Mouse (Mus musculus) midbrain, embryonic 11.5 days (tissue): ENCODE results near the gene Ptpn6. TPM values are rescaled to one million over a fixed set of nuclear protein-coding genes. Genes with fewer than 3 reads are reported as not detected.

Experiments used
- ATAC-seq: fragments of 200-750 bp; cut with Nextera tagmentation; 2 replicates; pipeline ENCODE4 v1.8.0; 2017; ENCODE audit warnings: moderate TSS enrichment, moderate library complexity; ENCODE audit not compliant: low FRiP score
- DNase-seq: peaks from one replicate; pipeline ENCODE4 v3.0.0; 2015; ENCODE audit warnings: low spot score; ENCODE audit errors: missing footprints
- H3K27ac ChIP-seq: fragments of 300-500 bp; sonication (generic); 2 replicates; pipeline ENCODE4 v1.5.1; 2014; ENCODE audit warnings: low read depth, low read length
- H3K27me3 ChIP-seq: fragments of 300-500 bp; sonication (generic); 2 replicates; pipeline ENCODE4 v1.6.1; 2014; ENCODE audit warnings: mild to moderate bottlenecking, low read length, moderate library complexity, mixed read lengths; ENCODE audit not compliant: control insufficient read depth, insufficient read depth
- H3K36me3 ChIP-seq: fragments of 300-500 bp; sonication (generic); 2 replicates; pipeline ENCODE4 v1.6.1; 2014; ENCODE audit warnings: mild to moderate bottlenecking, low read length, moderate library complexity, mixed read lengths; ENCODE audit not compliant: control insufficient read depth, insufficient read depth
- H3K4me1 ChIP-seq: fragments of 300-500 bp; sonication (generic); 2 replicates; pipeline ENCODE4 v1.6.1; 2014; ENCODE audit warnings: low read length; ENCODE audit not compliant: control insufficient read depth, insufficient read depth
- H3K4me2 ChIP-seq: fragments of 300-500 bp; sonication (generic); 2 replicates; pipeline ENCODE4 v1.6.1; 2014; ENCODE audit warnings: mild to moderate bottlenecking, moderate library complexity
- H3K4me3 ChIP-seq: fragments of 300-500 bp; sonication (generic); 2 replicates; pipeline ENCODE4 v1.5.1; 2014; ENCODE audit warnings: low read depth, low read length
- H3K9ac ChIP-seq: fragments of 300-500 bp; sonication (generic); 2 replicates; pipeline ENCODE4 v1.6.1; 2014; ENCODE audit warnings: low read length
- H3K9me3 ChIP-seq: fragments of 300-500 bp; sonication (generic); 2 replicates; pipeline ENCODE4 v1.6.1; 2016; ENCODE audit warnings: low read length; ENCODE audit not compliant: control insufficient read depth
- WGBS: fragments of 180-500 bp; shearing (Covaris S2); extraction: QIAGEN DNeasy Blood & Tissue Kit; methylation state at CpG from one replicate; pipeline ENCODE4 v1.1.7; 2014; 5-methylcytosine and 5-hydroxymethylcytosine counted together
- polyA plus RNA-seq: library from polyadenylated mRNA; unstranded; fragments of >200 nt; fragmentation: Nextera tagmentation; extraction: Ambion mirVana; gene quantifications from 2 replicates; pipeline ENCODE4 v1.2.1, GENCODE M21; 2014

The Ptpn6 gene
- polyA plus RNA-seq, 1 experiment from 2014 or later, result 5.1 TPM

- Histone ChIP-seq H3K9me3 (no peaks in the 10 kb centered on the region), H3K4me3 (peak within 1 kb of the TSS; percentile 56), H3K4me1 (peaks cover 26% of the 10 kb centered on the region), H3K9ac (peak within 1 kb of the TSS; percentile 96), H3K36me3 (peaks cover 8% of the 10 kb centered on the region; the same call in 1 of the 2 replicates), H3K4me2 (peak within 1 kb of the TSS; percentile 82), H3K27me3 (no peaks in the 10 kb centered on the region), H3K27ac (peak within 1 kb of the TSS; percentile 99)
- ATAC-seq (peak; percentile 86), DNase-seq (peak; percentile 98)
- WGBS, result under 1% methylated on average over 41 of the region's 41 CpGs
Measured at GRCm38 (mm10) chr6:124740888-124741761, 2.6 kb upstream of the Ptpn6 start, which contains the start of gene Grcc10. Gene Grcc10, minus strand, starts transcription at chr6:124741374.

DNA sequence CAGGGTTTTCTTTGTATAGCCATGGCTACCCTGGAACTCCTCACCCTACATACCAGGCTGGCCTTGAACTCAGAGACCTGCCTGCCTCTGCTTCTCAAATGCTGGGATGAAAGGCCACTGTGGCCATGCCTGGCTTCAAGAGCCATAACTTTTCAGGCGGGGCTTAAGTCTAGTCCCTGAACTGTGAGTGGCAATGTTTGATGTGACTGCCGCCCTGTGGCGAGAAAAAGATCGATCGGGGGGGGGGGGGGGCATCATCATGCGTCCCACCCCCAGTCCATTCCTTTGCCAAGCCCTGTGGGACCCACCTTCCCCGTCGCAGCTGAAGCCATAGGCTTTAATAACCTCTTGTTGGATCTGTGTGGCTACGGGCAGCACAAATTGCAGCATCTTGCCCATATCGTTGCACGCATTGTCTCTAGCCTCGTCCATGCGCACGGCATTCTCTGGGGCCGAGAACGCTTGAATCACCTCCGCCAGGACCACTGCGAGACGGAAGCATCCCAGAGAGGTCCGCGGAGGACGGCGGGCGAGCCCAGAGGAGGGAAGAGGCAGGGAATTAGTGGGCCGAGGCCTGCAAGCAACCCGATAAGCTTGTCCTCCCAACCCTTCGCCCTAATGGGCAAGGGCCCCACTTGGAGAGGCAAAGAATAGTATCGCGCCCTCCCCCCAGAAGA lies 1.8 kb upstream of the Ptpn6 start:
- Histone ChIP-seq H3K27ac (peak overlapping the region; percentile 99), H3K4me2 (peak overlapping the region; percentile 82), H3K27me3 (no peaks in the 10 kb centered on the region), H3K36me3 (peaks cover 8% of the 10 kb centered on the region; the same call in 1 of the 2 replicates), H3K9ac (peak overlapping the region; percentile 96), H3K4me1 (peaks cover 22% of the 10 kb centered on the region), H3K4me3 (peak overlapping the region; percentile 56), H3K9me3 (no peaks in the 10 kb centered on the region)
- ATAC-seq, result peak; percentile 10
- under 1% methylated on average over 29 of the region's 29 CpGs for WGBS
- DNase-seq, result peak; percentile 97

DNA sequence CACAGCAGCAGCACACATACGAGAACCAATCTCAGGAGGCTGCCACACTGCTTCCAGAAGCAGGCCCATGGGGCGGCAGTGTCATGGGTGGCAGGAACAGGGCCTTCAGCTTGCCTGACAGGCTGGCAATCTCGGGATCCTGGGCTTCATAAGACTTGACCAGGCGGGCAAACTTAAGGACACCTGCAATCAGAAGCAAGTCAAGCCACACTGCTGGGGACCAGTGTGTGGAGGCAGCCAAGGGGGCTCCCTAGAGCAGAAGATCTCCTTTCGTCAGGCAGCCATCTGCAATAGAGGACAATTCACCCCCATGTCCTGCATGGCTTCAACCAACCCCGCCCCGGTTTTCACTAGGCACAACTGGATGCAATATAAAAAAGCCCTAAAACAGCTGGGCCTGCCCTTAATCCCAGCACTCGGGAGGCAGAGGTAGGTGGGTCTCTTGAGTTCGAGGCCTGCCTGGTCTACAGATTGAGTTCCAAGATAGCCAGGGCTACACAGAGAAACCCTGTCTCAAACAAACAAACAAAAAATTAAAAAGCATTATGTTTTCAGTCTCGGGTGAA lies 800 bp upstream of the Ptpn6 start:
- Histone ChIP-seq H3K4me1 (peaks cover 19% of the 10 kb centered on the region), H3K9me3 (no peaks in the 10 kb centered on the region), H3K4me3 (no peak overlapping the region), H3K27me3 (no peaks in the 10 kb centered on the region), H3K4me2 (no peak overlapping the region), H3K9ac (peak overlapping the region; percentile 2; the same call in 1 of the 2 replicates), H3K27ac (no peak overlapping the region), H3K36me3 (peaks cover 4% of the 10 kb centered on the region; the same call in 1 of the 2 replicates)
- ATAC-seq, result no peak
- 81% methylated on average over 10 of the region's 10 CpGs for WGBS
- DNase-seq, result no peak

DNA sequence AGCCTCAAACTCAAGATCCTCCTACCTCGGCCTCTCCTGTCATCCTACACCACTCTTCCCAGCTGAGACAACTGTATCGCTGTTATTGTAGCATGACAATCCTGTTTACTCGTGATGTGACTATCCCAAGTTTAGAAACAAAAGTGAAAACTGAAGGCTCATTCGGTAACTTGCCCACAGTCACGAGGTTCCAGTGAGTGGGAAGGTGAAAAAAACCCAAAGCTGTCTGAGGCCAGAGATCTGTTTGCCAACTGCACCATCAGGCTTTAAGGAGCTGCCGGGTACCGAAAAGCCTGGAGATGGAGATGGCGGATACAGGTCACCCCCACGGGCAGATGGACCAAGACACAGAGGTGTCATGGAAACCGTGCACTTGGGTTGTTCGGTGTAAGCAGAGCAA lies 1.5 kb downstream of the Ptpn6 start:
- H3K36me3 ChIP-seq, result no peaks in the 10 kb centered on the region
- H3K4me2 ChIP-seq, result no peak overlapping the region
- H3K27ac ChIP-seq, result no peak overlapping the region
- H3K27me3 ChIP-seq, result no peaks in the 10 kb centered on the region
- no peak overlapping the region for H3K4me3 ChIP-seq
- no peak for DNase-seq
- no peak for ATAC-seq
- peaks cover 17% of the 10 kb centered on the region for H3K4me1 ChIP-seq
- H3K9me3 ChIP-seq, result no peaks in the 10 kb centered on the region
- 93% methylated on average over 11 of the region's 11 CpGs for WGBS
- H3K9ac ChIP-seq, result no peak overlapping the region

DNA sequence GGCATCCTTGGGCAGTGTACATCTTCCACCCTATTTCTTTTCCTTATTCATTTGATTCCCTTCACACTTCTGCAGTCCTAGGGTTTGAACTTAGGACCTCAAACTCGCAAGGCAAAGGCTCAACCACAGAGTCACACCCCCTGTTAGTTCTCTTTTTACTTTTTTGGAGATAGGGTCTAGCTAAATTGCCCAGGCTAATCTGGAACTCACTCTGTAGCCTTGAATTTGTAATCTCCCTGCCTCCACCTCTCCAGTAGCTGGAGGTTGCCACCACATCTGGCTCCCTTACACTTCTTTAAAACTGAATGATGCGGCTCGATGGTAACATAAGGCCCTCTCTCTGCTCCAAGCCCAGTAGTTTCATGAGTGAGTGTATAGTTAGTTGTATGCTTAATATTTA lies 4.1 kb downstream of the Ptpn6 start:
- 88% methylated on average over 3 of the region's 3 CpGs for WGBS

DNA sequence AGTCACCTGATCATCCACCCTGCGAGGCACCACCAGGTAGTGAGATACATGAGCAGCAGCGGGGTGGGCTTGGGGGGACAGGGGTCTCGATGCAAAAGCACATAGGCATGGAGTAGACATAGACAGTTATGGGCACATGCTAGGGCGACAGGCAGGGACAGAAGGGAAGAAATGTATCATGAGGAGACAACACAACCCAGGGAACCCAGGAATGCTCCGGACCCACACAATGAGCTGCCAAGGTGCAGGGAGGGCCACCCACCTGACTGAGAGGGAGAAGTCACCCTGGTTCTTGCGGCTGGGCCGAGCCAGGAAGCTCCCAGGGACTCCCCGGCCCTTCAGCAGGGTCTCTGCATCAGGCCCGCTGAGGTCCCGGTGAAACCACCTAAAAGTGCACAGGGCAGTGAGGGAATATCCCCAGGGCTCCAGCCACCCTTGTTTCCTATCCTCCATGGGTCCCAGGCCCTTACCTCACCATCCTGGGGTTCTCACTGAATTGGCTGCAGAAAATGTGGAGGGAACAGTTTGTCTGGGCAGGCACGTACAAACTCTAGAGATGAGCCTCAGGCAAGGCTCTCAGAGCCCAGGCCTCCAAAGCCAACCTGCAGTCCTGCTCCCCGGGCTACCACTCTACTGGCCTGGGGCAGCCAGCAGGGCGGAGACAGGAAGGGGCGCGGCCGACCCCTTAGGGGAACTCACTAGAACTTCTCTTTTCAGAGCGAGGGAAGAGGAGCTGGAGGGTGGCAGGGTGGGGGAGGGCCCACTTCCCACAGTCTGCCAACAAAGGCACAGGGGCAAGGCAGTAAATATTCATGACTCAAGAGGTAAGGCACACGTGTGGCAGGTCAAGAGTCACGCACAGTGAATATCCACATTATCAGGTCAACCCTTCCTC lies 5.8 kb downstream of the Ptpn6 start:
- whole genome bisulfite sequencing, result 56% methylated on average over 19 of the region's 19 CpGs
- ATAC-seq (no peak; the same call in 1 of the 2 replicates), DNase-seq (no peak)
- H3K27me3 ChIP-seq, result no peaks in the 10 kb centered on the region
- H3K4me3 ChIP-seq, result no peak overlapping the region
- H3K4me2 ChIP-seq, result no peak overlapping the region
- no peaks in the 10 kb centered on the region for H3K36me3 ChIP-seq
- H3K4me1 ChIP-seq, result no peaks in the 10 kb centered on the region
- H3K27ac ChIP-seq, result no peak overlapping the region
- H3K9me3 ChIP-seq, result no peaks in the 10 kb centered on the region
- no peak overlapping the region for H3K9ac ChIP-seq

More for the DNA sequence above, 4.1 kb downstream of the Ptpn6 start:
- Histone ChIP-seq H3K4me2 (no peak overlapping the region), H3K9me3 (no peaks in the 10 kb centered on the region), H3K27me3 (no peaks in the 10 kb centered on the region), H3K36me3 (no peaks in the 10 kb centered on the region), H3K4me1 (peaks cover 6% of the 10 kb centered on the region), H3K4me3 (no peak overlapping the region), H3K9ac (no peak overlapping the region), H3K27ac (no peak overlapping the region)
- DNase-seq, result no peak
- ATAC-seq, result no peak

DNA sequence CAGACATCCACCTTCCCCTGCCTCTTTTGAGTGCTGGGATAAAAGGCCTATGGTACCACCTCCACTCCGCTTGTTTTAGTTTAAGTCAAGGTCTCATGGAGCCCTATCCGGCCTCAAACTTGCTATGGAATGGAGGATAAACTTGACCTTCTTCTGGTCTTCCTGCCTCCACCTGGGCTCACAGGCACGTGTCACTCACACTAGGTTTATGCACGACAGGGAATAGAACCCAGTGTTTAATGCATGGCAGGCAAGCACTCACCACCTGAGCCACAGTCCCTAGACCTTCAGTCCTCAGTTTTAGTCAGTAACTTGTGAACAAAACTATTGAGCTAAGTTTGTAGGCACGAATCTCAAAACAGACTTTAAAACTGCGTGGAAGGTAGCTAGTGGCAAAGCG lies 7.5 kb downstream of the Ptpn6 start:
- Histone ChIP-seq H3K27ac (no peak overlapping the region), H3K4me1 (no peaks in the 10 kb centered on the region), H3K4me3 (no peak overlapping the region), H3K36me3 (no peaks in the 10 kb centered on the region), H3K9ac (no peak overlapping the region), H3K27me3 (no peaks in the 10 kb centered on the region), H3K9me3 (no peaks in the 10 kb centered on the region), H3K4me2 (no peak overlapping the region)
- WGBS, result 86% methylated on average over 7 of the region's 7 CpGs
- ATAC-seq, result no peak
- DNase-seq, result no peak

DNA sequence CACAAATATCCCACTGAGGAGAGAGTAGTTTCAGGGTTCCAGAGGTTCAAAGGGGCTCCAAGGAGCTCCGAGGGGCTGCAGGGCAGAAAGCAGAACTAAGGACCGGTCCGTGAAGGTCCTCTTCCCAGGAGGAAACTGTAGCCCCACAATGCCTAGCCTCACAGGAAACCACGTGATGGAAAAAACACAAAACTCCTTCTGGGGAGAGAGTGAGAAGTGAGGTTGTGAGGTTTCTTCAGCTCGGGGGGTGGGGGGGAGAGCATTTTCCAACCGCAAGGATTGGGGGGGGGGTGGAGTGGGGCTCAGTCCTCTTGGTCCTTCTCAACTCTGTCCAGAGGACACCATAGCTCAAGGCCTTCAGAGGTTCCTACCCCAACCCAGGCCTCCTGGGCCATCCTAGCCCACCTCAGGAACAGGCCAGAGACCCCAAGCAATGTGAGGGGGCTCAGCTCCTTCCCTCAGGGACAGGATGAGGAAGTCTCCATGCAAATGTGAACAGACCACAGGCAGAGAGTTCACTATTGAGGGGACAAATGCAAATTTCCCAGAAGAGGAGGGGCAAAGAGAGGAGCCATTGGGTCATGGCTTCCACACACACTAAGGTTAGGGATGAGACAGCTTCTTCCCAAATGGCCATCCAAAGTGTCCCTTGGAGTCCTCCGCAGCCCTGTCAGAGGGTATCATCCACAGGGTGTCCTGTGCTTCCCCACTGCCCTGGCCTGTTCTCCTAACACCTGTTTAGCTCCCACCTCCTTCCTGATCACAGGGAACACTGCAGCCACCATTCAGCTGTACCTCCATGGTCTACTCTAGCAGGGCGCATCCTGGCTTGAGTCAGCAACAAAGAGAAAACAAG lies 8.4 kb downstream of the Ptpn6 start:
- 87% methylated on average over 8 of the region's 8 CpGs for WGBS
- no peaks in the 10 kb centered on the region for H3K36me3 ChIP-seq

More for the DNA sequence above, 8.4 kb downstream of the Ptpn6 start:
- no peak overlapping the region for H3K4me2 ChIP-seq
- ATAC-seq, result no peak
- no peaks in the 10 kb centered on the region for H3K4me1 ChIP-seq
- H3K27ac ChIP-seq, result no peak overlapping the region
- no peak for DNase-seq
- H3K9ac ChIP-seq, result no peak overlapping the region
- no peaks in the 10 kb centered on the region for H3K27me3 ChIP-seq
- no peaks in the 10 kb centered on the region for H3K9me3 ChIP-seq
- H3K4me3 ChIP-seq, result no peak overlapping the region
